Mouse (Mus musculus) cerebellum, postnatal 25 days (tissue): ENCODE results near the gene Bcorl1.
"Not testable (repeated sequence)": the region's sequence is repeated elsewhere in the genome, so short reads cannot be mapped to it uniquely, and the experiment has no call there.

Experiments
- DNase-seq, 2 experiments: peaks; one replicate each; pipeline ENCODE4 v3.0.0; 2021; ENCODE audit warnings: mixed read lengths in 2 of 2

The Bcorl1 gene

DNA sequence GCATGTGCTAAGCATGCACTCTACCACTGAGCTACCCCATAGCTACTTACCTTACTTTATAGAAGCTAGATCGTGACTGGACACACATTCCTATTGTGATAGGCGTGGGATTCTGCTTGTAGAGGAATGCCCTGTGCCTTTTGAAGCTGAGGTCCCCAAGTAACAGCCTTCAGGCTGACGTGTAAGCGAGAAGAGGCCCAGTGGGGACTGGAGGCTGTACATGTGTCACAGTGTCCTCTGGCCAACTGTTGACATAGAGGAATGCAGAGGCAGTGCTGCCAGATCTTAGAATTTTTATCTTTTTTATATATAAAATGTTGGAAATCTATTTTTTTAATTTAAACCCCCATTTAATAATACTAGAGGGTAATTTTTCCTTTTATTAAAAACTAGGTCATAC, 58.8 kb downstream of the Bcorl1 start:
- no peak for DNase-seq

DNA sequence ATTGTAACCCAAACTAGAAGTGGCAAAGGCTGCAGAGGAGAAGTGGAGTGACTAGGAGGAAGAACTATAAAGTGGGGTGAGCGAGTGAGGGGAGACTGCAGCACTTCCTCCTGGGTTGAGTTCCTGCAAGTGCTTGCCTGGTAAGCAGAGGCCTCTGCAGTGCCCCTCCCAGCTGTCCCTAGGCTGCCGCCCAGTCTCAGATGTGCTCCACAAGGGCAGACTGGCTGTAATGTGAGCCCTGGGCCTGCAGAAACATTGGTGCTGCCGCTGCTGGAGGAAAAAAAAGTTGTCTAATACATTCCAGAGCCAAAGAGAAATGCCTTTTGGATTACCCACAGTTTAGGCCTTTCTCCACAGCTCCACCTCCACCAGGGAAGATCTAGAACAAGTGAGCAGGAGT, 64.0 kb downstream of the Bcorl1 start:
- DNase-seq: no peak

DNA sequence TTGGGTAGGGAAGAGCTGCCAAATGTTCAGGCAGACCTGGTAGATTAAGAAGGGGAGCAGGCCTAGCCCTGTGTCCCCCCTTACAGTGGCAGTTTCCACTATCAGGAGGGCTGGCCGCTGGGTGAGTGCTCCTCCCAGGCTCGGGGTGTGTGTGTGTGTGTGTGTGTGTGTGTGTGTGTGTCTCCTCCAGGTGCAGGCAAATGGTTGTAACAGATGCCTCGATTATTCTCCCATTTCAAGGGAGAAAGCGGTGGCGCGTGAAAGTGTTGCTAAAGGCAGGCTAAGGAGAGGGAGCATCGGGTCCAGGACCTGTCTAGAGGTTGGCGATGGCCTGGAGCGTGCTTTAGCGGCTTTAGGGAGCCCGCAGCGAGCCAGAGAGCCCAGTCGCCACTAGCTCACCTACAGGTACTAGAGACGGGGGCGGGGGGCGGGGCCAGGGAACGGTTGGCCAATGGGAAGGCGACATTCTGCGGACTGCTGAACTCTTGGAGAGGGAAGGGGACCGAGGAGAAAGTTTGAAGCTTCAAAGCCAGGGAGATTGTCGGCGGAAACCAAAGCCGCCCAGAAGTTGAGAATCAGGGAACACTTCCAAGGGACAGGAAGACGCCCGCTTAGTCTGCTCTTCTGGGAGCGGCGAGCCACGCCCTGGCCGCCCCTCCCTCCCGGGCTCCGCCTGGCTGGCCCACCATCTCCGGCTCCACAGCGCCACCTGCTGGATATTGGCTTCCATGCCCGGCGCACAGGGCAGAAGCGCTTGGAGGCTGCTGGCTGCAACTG, 68.6 kb downstream of the Bcorl1 start:
- peak; percentile 91 to 94 for DNase-seq

DNA sequence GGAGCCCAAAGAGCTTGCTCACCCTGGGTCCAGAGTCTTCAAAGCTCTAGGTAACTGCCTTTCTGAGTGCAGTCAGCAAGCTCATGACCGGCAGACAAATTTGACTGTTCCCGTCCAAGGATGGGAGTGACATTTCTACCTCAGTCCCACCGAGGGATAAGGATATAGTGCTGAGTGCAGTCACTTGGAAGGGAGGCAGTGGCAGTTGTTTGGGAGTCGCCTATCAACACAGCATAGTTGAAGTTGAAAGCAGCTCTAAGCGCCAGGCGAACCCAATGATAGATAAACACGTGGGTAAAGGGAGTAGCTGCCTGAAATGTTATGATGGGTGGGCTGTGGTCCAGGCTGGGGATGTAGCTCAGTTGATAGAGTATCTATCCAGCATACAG, 69.2 kb downstream of the Bcorl1 start:
- DNase-seq: no peak

DNA sequence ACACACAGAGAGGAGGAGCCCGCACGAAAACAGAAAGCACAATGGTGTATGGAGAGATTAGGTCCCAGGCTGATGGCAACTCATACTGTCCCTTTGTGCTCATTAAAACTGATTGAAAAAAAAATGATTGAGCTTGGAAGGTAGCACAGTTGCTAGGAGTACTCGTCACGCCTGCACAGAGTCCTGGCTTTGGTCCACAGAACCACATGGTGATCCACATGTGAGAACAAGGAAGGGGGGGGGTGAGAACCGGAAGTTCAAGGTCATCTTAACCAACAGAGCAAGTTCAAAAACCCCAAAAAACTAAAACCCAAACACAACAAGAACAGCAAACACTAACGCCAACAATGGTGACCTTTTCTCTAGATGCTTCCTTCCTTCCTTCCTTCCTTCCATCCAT, 71.5 kb downstream of the Bcorl1 start:
- no peak for DNase-seq

DNA sequence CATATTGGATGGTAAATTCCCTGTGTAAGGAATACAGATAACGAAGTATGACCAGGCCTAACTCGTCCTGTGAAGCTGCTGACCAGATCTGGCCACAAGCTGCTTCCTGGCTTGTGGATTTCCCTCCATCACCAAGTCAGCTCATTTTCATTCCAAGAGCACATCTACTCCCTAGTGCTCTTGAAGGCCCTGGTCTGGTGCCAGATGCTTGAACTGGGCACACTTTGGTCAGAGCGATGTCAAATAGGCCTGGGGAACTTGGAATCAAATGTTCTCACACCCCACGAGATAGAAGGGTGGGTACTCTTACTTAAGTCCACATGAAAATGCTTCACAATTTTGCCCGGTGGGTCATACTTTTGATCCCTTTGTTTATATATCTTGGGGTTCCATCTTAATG, 73.1 kb downstream of the Bcorl1 start:
- no peak for DNase-seq

DNA sequence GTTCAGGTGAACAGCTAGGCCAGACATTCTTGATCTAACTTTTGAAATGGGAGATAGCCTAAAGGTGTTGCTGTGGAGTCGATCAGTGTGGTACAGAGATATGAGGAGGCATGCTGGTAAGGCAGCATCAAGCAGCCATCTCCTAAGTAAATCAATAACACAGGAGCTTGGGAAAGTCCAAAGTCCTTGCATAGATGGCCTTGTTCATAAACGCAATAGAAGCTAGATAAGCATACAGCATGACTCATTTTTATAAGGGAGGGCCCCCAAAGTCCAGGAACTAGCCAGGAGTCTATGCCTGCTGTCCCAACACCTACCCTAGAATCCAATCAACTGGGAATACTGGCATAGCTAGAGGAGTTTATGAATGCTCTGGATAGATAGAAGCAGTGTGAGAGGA, 77.3 kb downstream of the Bcorl1 start:
- no peak for DNase-seq

DNA sequence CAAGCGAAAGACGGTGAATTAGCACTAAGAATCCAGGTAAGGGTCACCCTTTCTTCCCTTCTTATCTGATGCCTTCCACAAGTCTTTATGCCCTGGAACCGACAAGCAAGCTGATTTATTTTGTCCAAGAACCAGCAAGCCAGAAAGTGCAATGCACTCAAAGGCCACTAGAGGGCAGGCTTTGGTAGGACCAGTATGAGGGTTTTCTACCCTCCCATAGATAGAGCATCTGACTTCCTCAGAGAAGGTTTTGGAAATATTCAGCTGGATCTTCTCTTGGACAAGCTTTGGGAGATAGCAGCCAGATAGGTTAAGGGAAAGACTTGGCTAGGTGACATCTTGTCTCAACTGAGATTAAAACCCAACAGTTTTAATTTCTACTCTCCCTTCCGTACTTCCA, 81.8 kb downstream of the Bcorl1 start:
- peak; percentile 69 to 81 for DNase-seq

DNA sequence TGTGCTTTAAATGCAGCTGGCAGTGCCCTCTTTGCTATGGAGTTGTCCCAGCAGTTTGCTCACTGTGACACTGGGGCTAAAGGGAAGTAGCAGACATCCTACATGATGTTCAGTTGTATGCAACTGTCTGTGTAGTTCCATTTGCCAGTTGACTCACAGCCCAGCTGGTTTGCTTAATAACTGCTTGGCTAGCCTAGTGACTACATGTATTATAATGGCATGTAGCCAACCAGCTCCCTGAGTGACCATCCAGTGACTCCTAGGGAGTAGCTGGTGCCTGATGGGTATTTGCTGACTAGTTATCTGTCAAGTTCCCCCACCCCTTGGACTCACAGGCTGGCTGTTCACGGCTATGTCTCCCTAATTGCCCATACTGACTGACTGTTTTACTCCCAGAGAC, 82.5 kb downstream of the Bcorl1 start:
- no peak for DNase-seq

DNA sequence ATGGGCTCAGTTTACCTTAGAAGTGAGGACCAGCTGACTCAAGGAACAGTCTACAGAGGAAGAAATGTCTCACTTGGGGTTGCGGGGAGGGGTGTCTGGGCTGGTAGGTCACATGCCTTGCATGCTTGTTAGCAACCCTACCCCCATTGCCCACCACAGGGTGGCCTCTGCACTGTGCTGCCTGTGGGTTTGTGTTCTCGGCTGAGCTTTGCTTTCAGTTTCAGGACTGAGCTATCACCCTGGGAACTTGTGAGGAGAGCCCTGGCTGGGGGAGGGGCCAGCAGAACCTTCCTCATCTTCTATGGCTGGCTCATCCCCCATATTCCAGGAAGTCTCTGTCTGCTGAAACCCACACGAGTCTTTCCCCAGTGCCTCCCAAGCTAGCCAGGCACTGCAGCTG, 83.4 kb downstream of the Bcorl1 start:
- no peak for DNase-seq

DNA sequence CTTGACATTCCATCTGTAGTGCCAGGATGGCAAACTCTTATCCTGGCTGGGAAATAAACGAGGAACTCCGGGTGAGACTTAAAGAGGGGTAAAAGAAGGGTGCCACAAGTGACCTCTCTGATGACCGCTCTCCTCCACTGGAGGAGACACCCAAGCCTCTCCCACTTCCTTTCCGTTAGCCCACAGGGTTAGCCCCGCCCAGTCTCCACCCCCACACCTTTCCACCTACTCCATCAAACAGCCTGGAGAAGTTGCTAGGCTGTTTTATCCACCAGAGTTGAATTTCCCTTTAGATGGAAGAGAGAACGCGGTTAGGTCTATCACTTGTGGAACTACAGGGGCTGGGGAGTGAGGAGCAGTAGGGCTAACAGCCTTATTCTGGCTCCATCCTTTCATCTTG, 84.1 kb downstream of the Bcorl1 start:
- no peak for DNase-seq

DNA sequence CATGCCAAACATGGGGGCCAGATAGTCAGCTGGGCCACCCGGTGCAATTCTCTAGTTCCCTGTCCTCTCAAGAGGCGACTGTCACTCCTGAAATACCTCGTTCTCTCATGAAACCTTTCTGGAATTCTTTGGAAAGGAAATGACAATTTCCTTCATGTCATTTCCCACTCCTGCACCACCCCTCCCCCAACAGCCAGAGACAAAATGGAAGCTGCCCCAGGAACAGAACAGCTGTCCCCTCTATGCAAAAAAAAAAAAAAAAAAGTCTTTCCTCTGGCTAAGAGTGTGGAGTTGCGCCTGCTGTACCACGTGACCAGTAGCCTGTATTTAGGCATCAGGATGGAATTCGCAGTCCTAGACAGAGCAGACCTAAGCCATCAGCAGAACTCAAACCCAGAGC, 87.1 kb downstream of the Bcorl1 start:
- no peak for DNase-seq

DNA sequence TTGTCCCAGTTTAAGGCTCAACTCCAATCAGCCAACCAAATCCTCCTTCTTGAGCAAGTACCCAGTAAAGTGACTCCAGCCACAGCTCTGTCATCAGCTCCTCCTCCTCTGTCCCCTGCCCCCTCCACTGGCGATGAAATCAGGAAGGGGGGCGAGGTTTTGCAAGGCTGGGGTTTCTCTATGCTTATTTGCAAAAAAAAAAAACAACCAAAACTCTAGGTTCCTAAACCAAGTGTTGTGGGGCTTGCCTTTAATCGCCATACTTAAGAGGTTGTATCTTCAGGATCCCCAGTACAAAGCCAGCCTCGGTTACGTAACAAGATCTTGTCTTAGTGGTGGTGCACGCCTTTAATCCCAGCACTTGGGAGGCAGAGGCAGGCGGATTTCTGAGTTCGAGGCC, 87.5 kb downstream of the Bcorl1 start:
- no peak for DNase-seq

DNA sequence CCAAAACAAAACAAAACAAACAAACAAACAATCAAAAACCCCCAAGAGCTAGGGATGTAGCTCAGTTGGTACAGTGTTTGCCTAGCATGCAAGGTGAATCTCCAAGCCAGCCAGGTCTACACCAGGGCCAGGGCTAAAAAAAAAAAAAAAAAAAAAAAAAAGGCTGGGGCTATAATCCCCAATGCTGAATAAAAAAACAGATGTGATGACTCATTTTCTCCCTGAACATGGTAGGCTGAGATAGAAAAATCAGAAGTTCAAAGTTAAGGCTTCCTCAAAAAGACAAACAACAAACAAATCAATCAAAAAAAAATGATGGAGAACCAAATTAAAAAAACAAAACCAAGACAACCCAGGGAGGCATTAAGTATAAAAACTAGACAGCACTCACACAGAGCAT, 87.9 kb downstream of the Bcorl1 start:
- DNase-seq: no peak

DNA sequence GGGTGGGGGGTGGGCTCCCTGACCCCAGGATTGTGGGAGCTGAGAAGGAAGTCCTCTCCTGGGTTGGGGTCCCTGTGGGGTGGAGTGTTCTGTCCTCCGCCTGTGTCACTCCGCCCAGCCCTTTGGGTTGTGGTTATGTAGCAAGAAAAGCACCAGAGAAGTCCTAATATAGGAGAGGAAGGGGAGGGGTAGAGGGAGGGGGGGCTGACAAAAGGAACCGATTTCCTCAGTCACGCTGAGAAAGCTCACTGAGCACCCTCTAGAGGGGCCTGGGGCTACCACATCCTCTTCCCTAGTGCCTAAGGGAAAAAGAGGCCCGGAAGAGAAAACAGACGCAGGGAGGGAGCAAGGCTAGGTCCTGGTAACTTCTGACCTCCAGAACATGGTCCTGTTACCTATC, 88.4 kb downstream of the Bcorl1 start:
- DNase-seq: no peak

DNA sequence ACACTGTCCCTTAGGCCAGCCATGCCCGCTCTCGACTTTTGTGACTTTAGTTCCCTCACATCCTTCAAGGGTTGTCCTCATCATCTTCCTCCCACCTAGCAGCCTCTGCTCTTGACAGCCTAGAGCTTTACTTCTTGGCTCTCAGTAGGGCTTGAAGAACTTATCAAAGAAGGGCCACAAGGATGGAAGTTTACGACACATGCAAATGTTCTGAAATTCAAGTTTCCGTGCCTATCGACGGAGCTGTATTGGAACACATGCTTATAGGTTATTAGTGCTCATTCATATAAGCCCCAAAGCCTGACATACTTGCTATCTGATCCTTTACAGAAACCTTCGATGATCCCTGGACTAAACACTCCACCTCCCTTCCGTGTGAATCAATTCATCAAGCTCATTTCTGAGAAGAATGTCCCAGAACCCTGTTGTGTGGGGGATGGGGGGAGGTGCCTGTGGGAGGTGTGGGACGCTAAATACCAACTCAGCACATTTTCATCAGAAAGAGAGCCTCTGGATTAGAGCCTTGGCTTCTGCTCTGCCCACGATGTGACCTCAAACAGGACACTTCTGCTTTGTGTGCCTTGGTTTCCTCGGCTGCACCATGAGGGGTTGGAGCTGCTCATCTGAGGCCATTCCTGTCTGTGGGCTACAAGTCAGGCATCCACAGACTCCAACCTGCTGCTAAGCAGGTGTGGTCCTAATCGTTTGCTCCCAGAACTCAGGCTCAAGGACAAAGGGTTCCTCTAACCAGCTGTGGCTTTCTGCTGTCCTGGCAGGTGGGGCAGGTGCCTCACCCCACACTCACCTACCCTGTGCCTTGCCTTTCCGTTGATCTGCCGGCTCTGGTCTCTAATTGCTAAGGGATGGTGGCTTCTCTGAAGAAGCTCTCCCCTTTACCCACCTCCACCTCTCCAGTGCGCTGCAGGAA, 91.7 kb downstream of the Bcorl1 start:
- DNase-seq: no peak

DNA sequence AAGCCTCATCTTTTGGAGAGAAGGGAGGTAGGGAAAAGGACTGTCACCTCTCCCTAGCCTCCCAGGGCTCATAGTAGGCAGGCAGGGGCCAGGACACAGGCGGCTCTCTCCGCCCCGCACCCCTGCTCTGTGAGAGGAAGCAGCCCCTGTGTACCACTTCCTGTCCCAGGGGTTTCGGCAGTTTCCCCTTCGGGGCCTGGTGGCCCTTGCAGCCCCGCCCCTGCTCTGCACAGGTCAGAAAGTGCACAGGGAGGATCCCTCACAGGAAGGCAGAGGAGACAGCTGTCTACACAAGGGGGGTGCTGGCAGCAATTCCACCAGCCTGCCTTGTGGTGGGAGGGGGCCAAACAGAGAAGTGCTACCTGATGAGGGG, 92.4 kb downstream of the Bcorl1 start:
- DNase-seq: no peak

DNA sequence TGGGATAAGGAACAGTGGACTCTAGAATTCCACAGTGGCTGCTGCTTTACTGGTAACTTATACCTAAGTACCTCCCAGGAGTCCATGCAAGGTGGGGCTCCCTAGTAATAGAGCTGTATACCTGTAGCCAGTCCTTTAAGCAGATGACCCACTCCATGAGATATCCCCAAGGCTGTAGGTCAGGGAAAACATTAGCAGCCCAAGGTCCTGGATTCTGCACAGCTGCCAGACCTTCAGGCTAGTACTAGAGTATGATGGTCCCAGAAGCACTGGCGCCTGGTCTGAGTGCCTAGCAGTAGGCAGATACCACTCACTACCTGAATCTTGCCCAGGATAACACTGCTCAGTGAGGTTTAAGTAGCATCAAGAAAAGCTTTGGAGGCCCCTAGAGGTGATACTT, 93.1 kb downstream of the Bcorl1 start:
- no peak for DNase-seq

DNA sequence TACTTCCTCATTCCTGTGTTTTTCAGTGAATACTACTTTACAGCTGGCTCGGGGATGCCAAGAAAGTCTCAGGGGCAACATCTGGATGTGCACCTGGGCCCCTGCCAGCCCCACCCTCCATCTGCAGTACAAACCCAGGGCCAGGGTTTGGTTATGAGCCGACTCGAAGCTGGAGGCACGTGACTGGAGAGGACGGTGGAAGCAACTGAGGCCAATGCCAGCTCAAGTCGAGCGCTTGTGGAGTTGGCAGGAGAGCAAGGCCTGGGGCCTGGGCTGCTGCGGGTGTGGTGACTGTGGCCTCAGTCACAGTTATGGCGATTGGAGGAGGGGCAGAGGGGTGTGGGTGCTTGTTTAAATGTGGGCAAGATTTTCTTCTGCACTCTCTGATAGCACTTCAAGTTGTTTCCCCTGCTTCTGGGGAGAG, 94.3 kb downstream of the Bcorl1 start:
- DNase-seq: no peak

DNA sequence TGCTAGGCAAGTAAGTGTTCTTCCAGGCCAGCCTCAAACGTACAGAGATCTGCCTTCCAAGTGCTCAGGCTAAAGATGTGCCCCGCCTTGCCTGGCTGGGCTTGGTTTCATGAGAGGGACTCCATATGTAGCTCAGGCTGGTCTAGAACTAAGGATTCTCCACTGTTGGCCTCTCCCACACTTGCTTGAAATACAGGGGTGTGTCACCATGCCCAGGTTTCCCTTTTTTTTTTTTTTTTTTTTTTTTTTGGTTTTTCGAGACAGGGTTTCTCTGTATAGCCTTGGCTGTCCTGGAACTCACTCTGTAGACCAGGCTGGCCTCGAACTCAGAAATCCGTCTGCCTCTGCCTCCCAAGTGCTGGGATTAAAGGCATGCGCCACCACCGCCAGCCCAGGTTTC, 94.9 kb downstream of the Bcorl1 start:
- DNase-seq: not testable (repeated sequence)

DNA sequence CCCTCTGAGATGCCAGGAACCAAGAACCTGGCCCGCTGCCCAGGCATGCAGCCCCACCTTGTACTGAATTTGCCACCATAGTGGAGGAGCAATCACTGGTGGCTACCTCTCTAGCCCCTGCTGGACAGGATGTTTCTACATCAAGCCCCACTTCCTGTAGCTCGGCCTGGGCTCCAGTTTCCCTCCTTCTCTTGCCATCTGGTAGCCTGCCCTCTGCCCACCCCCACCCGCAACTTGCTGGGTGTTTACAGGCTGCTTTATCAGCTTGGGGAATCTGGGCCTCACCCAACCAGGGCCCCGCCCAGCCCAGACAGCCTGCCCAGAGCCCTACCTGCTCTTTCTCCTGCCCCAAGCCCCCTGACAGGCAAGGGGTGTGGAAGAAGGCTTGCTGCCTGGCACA, 97.9 kb downstream of the Bcorl1 start:
- DNase-seq: no peak

DNA sequence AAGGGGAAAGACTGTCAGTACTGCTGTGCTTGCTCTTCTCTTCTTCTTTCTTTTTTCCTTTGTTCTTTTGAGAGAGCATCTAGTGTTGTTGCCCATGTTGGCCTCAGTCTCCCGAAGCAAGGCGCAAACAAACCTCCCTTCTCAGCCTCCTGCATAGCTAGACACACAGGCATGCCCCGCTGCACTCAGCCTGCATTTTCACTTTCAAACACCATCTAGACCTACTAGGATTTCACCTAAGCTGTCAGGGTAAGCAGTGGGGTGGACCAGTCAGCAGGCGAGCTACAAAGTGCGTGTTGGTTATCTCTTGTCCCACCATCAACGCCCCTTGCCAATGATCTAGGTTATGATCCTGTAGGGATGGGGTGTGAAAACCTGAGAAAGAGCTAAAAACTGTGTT, 100.4 kb downstream of the Bcorl1 start:
- DNase-seq: no peak

DNA sequence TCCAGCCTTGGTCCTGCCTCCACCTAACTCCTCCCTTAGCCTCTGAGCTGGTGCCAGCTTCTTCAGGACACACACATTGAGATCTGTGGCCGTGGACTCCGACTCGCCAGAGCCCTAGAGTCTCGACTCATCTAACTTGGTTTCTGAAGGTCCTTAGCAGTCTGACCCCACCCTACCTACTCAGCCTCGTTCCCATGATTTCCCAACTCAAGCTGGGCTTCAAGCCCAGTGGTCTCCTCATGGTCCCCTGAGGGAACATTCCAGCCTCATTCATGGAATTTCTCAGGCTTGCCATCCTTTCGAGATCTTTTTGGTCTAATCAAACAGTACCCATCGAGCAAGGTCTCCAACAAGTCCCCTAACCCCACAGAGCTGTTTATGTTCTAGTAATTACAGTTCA, 100.8 kb downstream of the Bcorl1 start:
- DNase-seq: no peak

DNA sequence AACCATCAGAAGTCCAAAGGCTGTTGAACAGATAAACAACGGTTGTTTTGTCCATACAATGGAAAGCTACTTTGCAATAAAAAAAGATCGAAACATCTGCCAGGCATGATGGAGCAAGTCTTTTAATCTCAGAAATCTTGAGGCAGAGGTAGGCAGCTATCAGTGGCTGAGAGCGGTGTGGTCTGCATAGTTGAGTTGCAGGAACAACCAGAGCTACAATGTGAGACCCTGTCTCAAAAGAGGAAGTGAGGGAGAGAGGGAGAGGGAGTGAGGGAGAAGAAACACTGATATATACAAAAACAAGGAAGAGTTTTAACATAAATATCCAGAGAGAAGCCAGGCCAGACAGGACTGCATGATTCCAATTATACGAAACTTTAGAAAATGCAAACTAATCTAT, 103.5 kb downstream of the Bcorl1 start:
- no peak for DNase-seq
